Mouse (Mus musculus) intestine, embryonic 16.5 days (tissue): Measurements from ENCODE around the gene Slc46a1. TPM values are rescaled to one million over a fixed set of nuclear protein-coding genes. Genes with fewer than 3 reads are reported as not detected.

Source experiments
- ATAC-seq: fragments of 200-750 bp; cut with Nextera tagmentation; 2 replicates; pipeline ENCODE4 v1.8.0; 2017; ENCODE audit warnings: moderate TSS enrichment, moderate library complexity
- H3K27ac ChIP-seq: fragments of 300-500 bp; sonication (generic); 2 replicates; pipeline ENCODE4 v1.5.1; 2014; ENCODE audit warnings: mild to moderate bottlenecking, low read length
- H3K27me3 ChIP-seq: fragments of 300-500 bp; sonication (generic); replicated peaks from 2 replicates; pipeline ENCODE4 v1.6.1; 2014; ENCODE audit warnings: low read length, control low read depth, mixed read lengths; ENCODE audit not compliant: control insufficient read depth, insufficient read depth
- H3K36me3 ChIP-seq: fragments of 300-500 bp; sonication (generic); 2 replicates; pipeline ENCODE4 v1.6.1; 2014; ENCODE audit warnings: low read length, control low read depth; ENCODE audit not compliant: control insufficient read depth, insufficient read depth
- H3K4me1 ChIP-seq: fragments of 300-500 bp; sonication (generic); 2 replicates; pipeline ENCODE4 v1.6.1; 2014; ENCODE audit warnings: low read length, control low read depth, mixed read lengths; ENCODE audit not compliant: control insufficient read depth, insufficient read depth
- H3K4me2 ChIP-seq: fragments of 300-500 bp; sonication (generic); 2 replicates; pipeline ENCODE4 v1.6.1; 2014; ENCODE audit warnings: low read depth, low read length, control low read depth
- H3K4me3 ChIP-seq: fragments of 300-500 bp; sonication (generic); 2 replicates; pipeline ENCODE4 v1.5.1; 2014; ENCODE audit warnings: mild to moderate bottlenecking, low read length
- H3K9ac ChIP-seq: fragments of 300-500 bp; sonication (generic); 2 replicates; pipeline ENCODE4 v1.6.1; 2014; ENCODE audit warnings: low read depth, low read length
- H3K9me3 ChIP-seq: fragments of 300-500 bp; sonication (generic); 2 replicates; pipeline ENCODE4 v1.6.1; 2016; ENCODE audit warnings: low read length, control low read depth; ENCODE audit not compliant: control insufficient read depth
- WGBS: fragments of 180-500 bp; shearing (Covaris S2); extraction: QIAGEN DNeasy Blood & Tissue Kit; methylation state at CpG from one replicate; pipeline ENCODE4 v1.1.7; 2014; 5-methylcytosine and 5-hydroxymethylcytosine counted together
- polyA plus RNA-seq: library from polyadenylated mRNA; unstranded; fragments of >200 nt; fragmentation: Nextera tagmentation; extraction: Ambion mirVana; gene quantifications from 2 replicates; pipeline ENCODE4 v1.2.1, GENCODE M21; 2015

The Slc46a1 gene
- polyA plus RNA-seq, 1 experiment from 2014 or later: 12.8 TPM

DNA sequence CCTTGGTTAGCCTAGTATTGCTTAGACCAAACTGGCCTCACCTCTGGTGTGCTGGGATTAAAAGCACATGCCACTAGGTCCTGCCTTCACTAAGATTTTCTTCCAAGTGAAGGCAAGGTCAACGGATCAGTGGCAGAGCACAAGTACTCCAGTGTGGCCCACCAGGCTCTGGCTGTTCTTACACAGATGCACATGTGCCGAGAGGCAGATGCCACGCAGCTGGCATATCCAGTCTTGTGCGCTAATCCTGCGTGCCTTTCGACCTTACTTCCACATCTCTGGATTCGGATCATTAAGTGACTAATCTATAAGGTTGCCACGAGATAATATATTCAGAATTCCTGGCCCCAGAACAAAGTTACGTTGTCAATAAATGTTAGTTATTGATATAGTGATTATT is 381 bp upstream of the Slc46a1 start:
- peaks cover 22% of the 10 kb centered on the region for H3K4me1 ChIP-seq
- no peaks in the 10 kb centered on the region for H3K27me3 ChIP-seq
- ATAC-seq: no peak
- peak overlapping the region; percentile 69 for H3K4me2 ChIP-seq
- H3K9me3 ChIP-seq: peaks cover 5% of the 10 kb centered on the region; the same call in 1 of the 2 replicates
- no peak overlapping the region for H3K27ac ChIP-seq
- WGBS: 27% methylated on average over 9 of the region's 9 CpGs
- H3K4me3 ChIP-seq: peak overlapping the region; percentile 65
- no peaks in the 10 kb centered on the region for H3K36me3 ChIP-seq
- peak overlapping the region; percentile 77; the same call in 1 of the 2 replicates for H3K9ac ChIP-seq

DNA sequence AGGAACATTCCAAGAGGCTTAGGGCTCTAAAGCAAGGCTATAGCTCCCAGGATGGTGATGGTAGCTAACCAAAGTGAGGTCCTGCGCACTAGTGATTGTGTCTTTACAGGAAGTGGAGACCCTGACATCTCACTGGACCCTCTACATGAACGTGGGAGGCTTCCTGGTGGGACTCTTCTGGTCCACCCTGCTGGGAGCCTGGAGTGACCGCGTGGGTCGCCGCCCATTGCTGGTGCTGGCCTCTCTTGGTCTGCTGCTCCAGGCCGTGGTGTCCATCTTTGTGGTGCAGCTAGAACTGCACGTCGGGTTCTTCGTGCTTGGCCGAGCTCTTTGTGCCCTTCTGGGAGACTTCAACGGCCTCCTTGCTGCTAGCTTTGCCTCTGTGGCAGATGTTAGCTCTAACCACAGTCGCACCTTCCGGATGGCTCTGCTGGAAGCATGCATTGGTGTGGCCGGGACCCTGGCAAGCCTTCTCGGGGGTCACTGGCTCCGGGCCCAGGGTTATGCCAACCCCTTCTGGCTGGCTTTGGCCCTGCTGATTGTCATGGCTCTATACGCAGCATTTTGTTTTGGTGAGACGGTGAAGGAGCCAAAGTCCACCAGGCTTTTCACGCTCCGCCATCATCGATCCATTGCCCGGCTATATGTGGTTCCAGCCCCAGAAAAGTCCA is 880 bp downstream of the Slc46a1 start:
- Histone ChIP-seq H3K27ac (peak overlapping the region; percentile 82; the same call in 1 of the 2 replicates), H3K9me3 (peaks cover 5% of the 10 kb centered on the region; the same call in 1 of the 2 replicates), H3K4me1 (peaks cover 22% of the 10 kb centered on the region), H3K36me3 (no peaks in the 10 kb centered on the region), H3K4me2 (peak overlapping the region; percentile 69), H3K27me3 (no peaks in the 10 kb centered on the region), H3K4me3 (peak overlapping the region; percentile 65), H3K9ac (peak overlapping the region; percentile 77)
- WGBS: 68% methylated on average over 23 of the region's 23 CpGs
- 0 out of 2 replicates have a peak, but pooled peaks have one; percentile 0 for ATAC-seq

DNA sequence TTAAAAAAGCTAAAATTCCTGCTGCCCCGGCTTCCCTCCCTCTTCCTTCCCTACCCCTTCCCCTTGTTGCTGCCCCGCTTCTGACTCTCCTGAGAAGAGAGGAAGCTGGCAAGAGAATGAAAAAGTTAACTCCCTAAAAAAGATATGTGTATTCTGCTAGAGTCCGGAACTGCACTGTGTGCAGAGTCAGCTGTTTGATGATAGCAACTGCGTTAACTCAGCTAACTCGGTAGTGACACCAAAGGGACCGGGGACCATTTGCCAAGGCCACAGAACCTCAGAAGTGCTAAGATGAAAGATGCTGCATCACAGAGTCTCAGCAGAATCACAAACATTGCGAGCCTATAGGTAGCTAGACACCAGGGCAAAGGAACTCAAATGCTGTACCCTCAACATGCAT is 2.0 kb downstream of the Slc46a1 start:
- Histone ChIP-seq H3K9ac (no peak overlapping the region), H3K4me2 (no peak overlapping the region), H3K4me3 (no peak overlapping the region), H3K27ac (no peak overlapping the region), H3K9me3 (no peaks in the 10 kb centered on the region), H3K36me3 (no peaks in the 10 kb centered on the region), H3K27me3 (no peaks in the 10 kb centered on the region), H3K4me1 (peaks cover 22% of the 10 kb centered on the region)
- WGBS: 78% methylated on average over 7 of the region's 7 CpGs
- no peak for ATAC-seq

DNA sequence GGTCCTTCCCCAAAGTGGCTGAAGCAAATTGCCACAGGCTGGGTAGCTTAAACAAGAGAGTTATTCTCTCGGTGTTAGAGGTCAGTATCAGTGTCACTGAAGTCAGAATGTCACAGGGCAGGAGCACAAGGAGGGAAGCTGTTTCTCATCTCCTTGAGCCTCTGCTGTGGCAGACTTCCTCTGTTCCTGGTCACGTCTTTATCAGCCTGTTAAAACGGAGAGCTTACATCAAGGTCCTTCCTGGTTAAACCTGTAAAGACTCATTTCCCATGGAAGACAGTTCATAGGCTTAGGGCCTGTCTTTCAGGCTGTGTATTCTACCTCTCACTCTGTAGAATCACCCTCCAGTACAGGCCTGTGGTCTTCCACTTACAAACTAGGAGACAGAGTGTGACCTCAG is 2.4 kb downstream of the Slc46a1 start:
- H3K27me3 ChIP-seq: no peaks in the 10 kb centered on the region
- no peaks in the 10 kb centered on the region for H3K36me3 ChIP-seq
- no peaks in the 10 kb centered on the region for H3K9me3 ChIP-seq
- ATAC-seq: no peak
- peaks cover 22% of the 10 kb centered on the region for H3K4me1 ChIP-seq
- H3K9ac ChIP-seq: no peak overlapping the region
- H3K4me3 ChIP-seq: no peak overlapping the region
- no peak overlapping the region for H3K4me2 ChIP-seq
- 53% methylated on average over 3 of the region's 3 CpGs for WGBS
- H3K27ac ChIP-seq: no peak overlapping the region

- Histone ChIP-seq H3K9ac (no peak overlapping the region), H3K36me3 (no peaks in the 10 kb centered on the region), H3K4me2 (no peak overlapping the region), H3K27ac (no peak overlapping the region), H3K9me3 (no peaks in the 10 kb centered on the region), H3K27me3 (no peaks in the 10 kb centered on the region), H3K4me3 (no peak overlapping the region), H3K4me1 (peaks cover 1% of the 10 kb centered on the region)
- 91% methylated on average over 10 of the region's 10 CpGs for WGBS
- ATAC-seq: no peak
Observed at GRCm38 (mm10) chr11:78471326-78472103, 6.0 kb downstream of the Slc46a1 start.

DNA sequence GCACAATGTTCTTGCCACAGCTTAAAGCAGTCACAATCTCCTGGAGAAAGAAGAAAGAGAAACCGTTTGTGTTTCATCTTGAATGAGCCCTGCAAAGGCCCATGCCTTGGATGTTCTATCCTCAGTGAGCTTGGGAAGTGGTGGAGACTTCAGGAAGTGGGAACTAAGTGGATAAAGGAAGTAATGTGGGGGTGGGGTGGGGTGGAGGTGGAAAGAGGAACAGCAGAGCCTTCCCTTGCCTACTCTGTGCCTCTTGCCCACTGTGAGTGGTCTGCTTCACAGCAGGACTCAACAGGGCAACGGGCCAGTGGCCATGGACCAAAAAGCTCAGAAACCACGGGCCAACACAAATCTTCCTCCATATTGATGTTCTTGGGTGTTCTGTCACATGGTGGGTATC is 9.8 kb downstream of the Slc46a1 start:
- no peaks in the 10 kb centered on the region for H3K36me3 ChIP-seq
- ATAC-seq: no peak
- no peaks in the 10 kb centered on the region for H3K4me1 ChIP-seq
- no peak overlapping the region for H3K9ac ChIP-seq
- H3K9me3 ChIP-seq: no peaks in the 10 kb centered on the region
- H3K27ac ChIP-seq: no peak overlapping the region
- H3K4me3 ChIP-seq: no peak overlapping the region
- WGBS: 76% methylated on average over 3 of the region's 3 CpGs
- no peak overlapping the region for H3K4me2 ChIP-seq
- no peaks in the 10 kb centered on the region for H3K27me3 ChIP-seq

DNA sequence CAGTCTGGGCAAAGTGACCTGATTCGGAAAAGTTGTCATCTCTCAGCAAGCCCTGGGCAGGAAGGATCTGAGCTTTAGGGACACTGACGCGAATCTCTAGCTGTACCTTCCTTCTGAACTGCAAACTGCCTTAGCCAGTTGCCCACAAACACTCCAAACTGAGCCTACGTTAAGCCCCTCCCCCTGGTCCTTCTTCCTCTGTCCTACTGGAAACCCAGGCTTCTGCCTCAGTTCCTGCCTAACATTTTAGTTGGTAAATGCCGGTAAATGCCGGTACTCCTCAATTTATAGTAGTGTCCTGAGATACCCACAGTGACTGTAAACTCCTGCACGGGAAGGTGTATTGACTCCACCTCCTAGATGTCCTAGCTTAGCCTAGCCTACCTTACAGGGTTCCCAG is 18.1 kb downstream of the Slc46a1 start:
- no peak overlapping the region for H3K4me3 ChIP-seq
- WGBS: 52% methylated on average over 7 of the region's 7 CpGs
- H3K4me2 ChIP-seq: no peak overlapping the region
- H3K27me3 ChIP-seq: peaks cover 31% of the 10 kb centered on the region
- ATAC-seq: no peak
- H3K36me3 ChIP-seq: no peaks in the 10 kb centered on the region
- H3K27ac ChIP-seq: no peak overlapping the region
- no peaks in the 10 kb centered on the region for H3K9me3 ChIP-seq
- H3K9ac ChIP-seq: no peak overlapping the region
- no peaks in the 10 kb centered on the region for H3K4me1 ChIP-seq

GRCm38 (mm10) chr11:78488168-78488567 is 22.7 kb downstream of the Slc46a1 start:
- no peak for ATAC-seq

GRCm38 (mm10) chr11:78490781-78491241 is 25.3 kb downstream of the Slc46a1 start:
- H3K27me3 ChIP-seq: peaks cover 59% of the 10 kb centered on the region
- H3K36me3 ChIP-seq: no peaks in the 10 kb centered on the region
- no peak overlapping the region for H3K9ac ChIP-seq
- peak; percentile 56 for ATAC-seq
- peaks cover 2% of the 10 kb centered on the region; the same call in 1 of the 2 replicates for H3K4me1 ChIP-seq
- H3K9me3 ChIP-seq: no peaks in the 10 kb centered on the region
- H3K27ac ChIP-seq: no peak overlapping the region
- peak overlapping the region; percentile 44 for H3K4me2 ChIP-seq
- WGBS: 8% methylated on average over 48 of the region's 48 CpGs
- peak overlapping the region; percentile 27 for H3K4me3 ChIP-seq

More at GRCm38 (mm10) chr11:78488168-78488567, 22.7 kb downstream of the Slc46a1 start:
- no peaks in the 10 kb centered on the region for H3K36me3 ChIP-seq
- H3K9ac ChIP-seq: no peak overlapping the region
- no peaks in the 10 kb centered on the region for H3K9me3 ChIP-seq
- H3K4me2 ChIP-seq: no peak overlapping the region
- H3K4me3 ChIP-seq: no peak overlapping the region
- H3K27me3 ChIP-seq: peaks cover 54% of the 10 kb centered on the region
- H3K4me1 ChIP-seq: peaks cover 2% of the 10 kb centered on the region; the same call in 1 of the 2 replicates
- WGBS: 3% methylated on average over 8 of the region's 8 CpGs
- no peak overlapping the region for H3K27ac ChIP-seq
